Mouse (Mus musculus) mammary gland, adult 2 months (tissue): ENCODE data around the gene Zfp949. TPM values are rescaled to one million over a fixed set of nuclear protein-coding genes. Genes with fewer than 3 reads are reported as not detected.

Source experiments
- polyA plus RNA-seq: library from polyadenylated mRNA; depleted of rRNA; stranded (reverse); fragments of >200 nt; gene quantifications from 2 replicates; pipeline ENCODE4 v1.2.3, GENCODE M21; 2012; ENCODE audit warnings: low replicate concordance; rRNA removed

Gene Zfp949
- polyA plus RNA-seq = 3.2 and 7.1 TPM in 2 replicates

GRCm38 (mm10) chr9:88547851-88548613 is at the start of gene Zfp949:
Zfp949 (plus strand) TSS chr9:88548020.

DNA sequence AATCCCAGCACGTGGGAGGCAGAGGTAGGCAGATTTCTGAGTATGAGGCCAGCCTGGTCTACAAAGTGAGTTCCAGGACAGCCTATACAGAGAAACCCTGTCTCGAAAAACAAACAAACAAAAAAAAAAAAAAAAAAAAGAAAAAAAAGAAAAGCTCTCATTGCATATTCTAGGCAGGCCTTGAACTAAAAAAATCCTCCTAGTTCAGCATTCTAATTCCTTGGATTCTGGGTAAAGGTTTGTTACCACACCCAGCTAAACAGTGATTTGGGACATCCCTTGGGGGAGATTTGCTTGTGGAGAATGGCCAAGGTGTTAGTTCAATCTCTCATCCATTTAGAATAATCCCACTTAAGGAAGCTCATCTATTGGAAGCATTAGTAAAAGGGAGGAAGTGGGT is 32.8 kb downstream of the Zfp949 start, which contains the start of gene Trim43a:
Gene Trim43a (plus strand): TSS at position 301 of the 400 bp plus-strand sequence.

Other genes with a start within 250 kb of the Zfp949 start
- gene Nt5e, start 220.8 kb upstream of the Zfp949 start, polyA plus RNA-seq = 5.1 and 6.0 TPM in 2 replicates
- gene Snx14, start 109.1 kb upstream of the Zfp949 start, polyA plus RNA-seq = 13.1 and 13.4 TPM in 2 replicates
- gene Gm20537, start 91.4 kb upstream of the Zfp949 start, polyA plus RNA-seq = not detected in 2 replicates
- 2.1 and 3.7 TPM in 2 replicates for gene Syncrip, start 65.4 kb upstream of the Zfp949 start, polyA plus RNA-seq
- 0.13 TPM in 1 of 2 replicates, not detected in the other for gene Trim43a, start 32.9 kb downstream of the Zfp949 start, polyA plus RNA-seq
- gene Mthfsl, start 172.3 kb downstream of the Zfp949 start, polyA plus RNA-seq = 13.3 and 19.5 TPM in 2 replicates
- 4.0 and 6.6 TPM in 2 replicates for gene Bcl2a1d, start 183.9 kb downstream of the Zfp949 start, polyA plus RNA-seq